Mouse (Mus musculus): ENCODE data around the gene Mia3.
"Not testable (repeated sequence)": the region's sequence is repeated elsewhere in the genome, so short reads cannot be mapped to it uniquely, and the experiment has no call there.

The Mia3 gene

GRCm38 (mm10) chr1:183344886-183345816 lies 24.2 kb downstream of the Mia3 start:
- DNase-seq, result peak; percentile 90

GRCm38 (mm10) chr1:183342902-183343301 lies 26.5 kb downstream of the Mia3 start:
- DNase-seq, result not testable (repeated sequence)

DNA sequence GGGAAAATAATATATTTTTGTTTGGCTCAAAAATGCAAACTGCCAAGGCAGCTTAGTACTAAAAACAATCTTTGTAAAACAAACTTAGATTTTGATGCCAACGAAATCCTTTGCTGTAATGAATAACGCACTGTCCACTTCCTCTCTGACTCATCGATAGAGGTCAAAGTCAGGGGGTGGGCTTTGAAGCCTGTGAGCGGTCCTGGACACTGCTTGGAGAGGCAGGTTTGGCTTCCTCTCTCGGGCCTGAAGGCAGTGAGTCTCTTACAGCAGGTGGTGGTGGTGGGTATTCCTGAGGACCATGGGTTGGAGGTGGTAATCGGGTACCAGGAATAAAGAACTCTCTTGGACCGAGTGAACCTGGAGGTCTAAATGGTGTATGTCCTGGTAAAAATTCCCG lies 42.2 kb downstream of the Mia3 start:
- no peak for DNase-seq

DNA sequence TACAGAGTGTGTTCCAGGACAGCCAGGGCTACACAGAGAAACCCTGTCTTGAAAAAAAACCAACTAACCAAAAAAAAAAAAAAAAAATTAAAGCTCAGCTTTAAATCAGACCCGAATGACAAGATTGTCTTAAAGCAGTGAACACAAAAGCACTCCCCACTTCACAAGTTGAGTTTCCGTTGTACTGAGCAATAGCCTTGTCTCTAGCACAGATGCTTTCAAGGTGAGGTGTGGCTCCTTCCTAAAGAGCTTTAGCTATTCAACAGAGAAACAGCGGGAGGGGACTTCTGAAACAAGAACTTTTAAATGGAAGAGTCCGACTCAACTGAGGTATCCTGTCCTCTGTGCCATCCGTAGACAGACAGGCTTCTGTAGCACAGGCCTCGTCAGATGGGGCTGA lies 44.9 kb downstream of the Mia3 start:
- no peak for DNase-seq

DNA sequence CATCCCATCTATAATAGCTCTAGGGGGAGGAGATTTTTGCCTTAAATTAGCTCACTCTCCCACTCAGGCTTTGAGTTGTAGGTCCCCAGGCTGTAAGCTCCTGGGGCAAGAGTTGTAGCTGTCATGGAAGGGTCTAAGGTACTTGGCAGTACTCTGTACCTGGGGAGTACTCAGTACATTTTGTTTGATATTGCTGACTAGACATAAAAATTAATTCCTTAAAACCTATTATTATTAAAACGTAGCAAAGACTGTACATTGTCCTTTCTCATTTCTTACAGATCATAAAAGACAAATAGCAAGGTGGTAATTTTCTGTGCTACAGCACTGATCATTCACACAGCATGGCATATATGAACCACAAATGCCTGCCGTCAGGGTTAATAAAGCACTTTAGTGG lies 45.4 kb downstream of the Mia3 start:
- no peak for DNase-seq

- DNase-seq, result not testable (repeated sequence)
These were observed 46.9 kb downstream of the Mia3 start for GRCm38 (mm10) chr1:183322496-183322895.

GRCm38 (mm10) chr1:183320708-183321107 lies 48.6 kb downstream of the Mia3 start:
- DNase-seq, result no peak

DNA sequence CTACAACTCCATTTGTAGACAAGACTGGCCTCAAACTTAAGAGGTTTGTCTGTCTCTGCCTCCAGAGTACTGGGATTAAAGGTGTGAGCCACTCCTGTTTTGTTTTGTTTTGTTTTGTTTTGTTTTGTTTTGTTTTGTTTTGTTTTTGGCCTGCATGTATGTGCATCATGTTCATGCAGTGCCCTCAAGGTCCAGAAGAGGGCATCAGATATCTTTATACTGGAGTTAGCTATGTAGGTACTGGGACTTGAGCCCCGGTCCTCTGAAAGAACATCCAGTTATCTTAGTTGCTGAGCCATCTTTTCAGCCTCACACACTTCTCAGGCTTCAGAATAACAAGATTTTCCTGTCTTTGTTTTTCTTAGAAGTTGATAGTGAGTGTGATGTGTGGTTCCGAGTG lies 53.6 kb downstream of the Mia3 start:
- peak; percentile 13 for DNase-seq

DNA sequence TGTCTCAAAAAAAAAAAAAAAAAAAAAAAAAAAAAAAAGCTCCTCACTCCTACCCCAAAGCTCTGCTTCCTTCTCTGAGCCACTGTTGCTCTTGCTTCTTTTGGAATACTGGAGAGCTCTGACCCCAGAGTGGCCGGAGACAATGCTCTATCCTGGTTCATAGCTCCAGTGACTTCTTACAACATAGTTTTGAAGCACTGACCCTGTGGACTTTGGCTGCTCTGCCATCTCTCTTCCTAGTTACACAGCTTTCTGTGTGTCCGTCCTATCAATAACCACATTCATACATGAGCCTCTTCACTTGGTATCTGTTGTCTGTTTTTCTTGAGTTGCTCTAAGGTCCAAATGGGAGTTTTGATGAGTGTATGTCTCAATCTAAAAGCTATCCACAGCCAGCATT lies 57.3 kb downstream of the Mia3 start:
- DNase-seq, result no peak

DNA sequence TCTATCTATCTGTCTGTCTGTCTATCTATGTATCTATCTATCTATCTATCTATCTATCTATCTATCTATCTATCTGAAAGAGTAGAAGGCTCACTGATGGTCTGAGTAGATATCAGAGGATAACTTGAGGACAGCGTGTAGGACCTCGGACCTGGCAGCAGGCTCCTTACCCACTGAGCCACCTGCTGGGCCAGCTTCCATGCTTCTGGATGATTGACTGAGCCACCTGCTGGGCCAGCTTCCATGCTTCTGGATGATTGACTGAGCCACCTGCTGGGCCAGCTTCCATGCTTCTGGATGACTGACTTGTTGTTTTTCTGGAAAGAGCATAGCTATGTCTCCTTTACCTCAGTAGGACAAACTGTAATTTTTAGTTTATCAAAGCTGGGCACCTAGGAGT lies 59.8 kb downstream of the Mia3 start:
- DNase-seq, result not testable (repeated sequence)

DNA sequence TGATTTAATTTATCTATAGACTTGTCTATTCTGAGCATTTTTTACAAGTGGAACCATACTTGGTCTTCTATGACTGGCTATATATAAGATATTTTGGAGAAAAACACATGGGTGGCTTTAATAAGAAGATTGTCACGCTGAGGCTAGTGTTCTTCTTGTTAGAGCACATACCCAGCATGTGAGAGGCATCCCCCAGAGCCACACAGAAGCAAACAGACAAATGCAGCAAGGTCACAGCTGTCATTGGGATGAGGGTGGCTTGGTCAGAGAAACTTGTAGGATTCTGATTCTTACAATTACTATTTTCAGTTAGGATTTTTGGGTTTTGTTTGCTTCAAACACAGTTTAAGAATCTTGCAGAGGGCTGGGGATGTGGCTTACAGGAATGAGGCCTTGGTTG lies 60.9 kb downstream of the Mia3 start:
- no peak for DNase-seq

- no peak for DNase-seq
These were observed 61.8 kb downstream of the Mia3 start for GRCm38 (mm10) chr1:183307555-183307954.

- DNase-seq, result peak; percentile 87
These were observed 70.2 kb downstream of the Mia3 start for GRCm38 (mm10) chr1:183299161-183299560.

- peak; percentile 40 for DNase-seq
These were observed 71.4 kb downstream of the Mia3 start for GRCm38 (mm10) chr1:183297886-183298489.

GRCm38 (mm10) chr1:183297473-183297885 lies 71.9 kb downstream of the Mia3 start:
- DNase-seq, result no peak

DNA sequence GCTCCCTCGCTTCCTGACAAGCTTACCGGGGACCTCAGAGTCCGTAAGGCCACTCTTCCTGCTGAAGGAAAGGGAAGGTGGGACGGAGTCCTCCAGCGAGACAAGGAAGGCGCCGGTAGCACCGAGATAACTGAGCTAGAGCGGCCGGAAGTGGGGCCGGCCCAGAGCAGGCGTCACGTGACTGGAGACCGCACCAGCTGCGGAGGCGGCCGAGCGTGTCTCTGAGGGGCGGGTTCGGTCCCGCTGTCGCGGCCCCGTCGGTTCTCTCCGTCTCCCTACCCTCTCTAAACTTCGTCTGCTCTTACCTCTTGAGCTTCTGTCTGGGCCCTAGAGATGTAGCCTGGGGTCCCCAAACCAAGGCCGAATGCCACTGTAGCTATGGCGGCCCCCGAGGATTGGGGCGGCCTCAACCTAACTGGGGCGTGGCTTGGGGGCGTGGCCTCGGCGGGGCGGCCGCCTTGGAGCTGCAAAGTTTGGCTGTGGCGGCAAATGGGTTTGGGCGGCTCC lies 72.4 kb downstream of the Mia3 start, which contains the start of gene Brox:
Gene Brox (minus strand): TSS at position 393 of the 507 bp plus-strand sequence.
- peak; percentile 97 for DNase-seq

DNA sequence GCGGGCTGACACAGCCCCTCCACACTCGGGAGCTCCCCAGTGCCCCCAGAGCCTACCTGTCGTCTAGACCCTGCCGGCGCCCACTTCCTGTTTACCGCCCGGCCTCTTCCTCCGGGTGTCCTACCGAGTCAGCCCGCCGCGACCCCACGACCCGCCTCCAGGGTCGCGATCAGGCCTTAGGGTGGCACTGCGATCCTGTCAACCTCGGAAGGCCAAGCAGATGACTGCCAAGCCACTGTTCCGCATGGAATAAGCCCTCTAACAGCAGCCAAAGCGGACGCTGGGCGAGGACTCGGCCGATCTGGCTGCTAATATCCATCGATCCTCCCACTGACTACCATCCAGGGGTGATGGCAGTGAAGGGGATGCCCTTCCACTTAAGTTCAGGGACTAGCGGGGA lies 72.9 kb downstream of the Mia3 start, which contains the start of gene Aida:
Gene Aida (plus strand): TSS at position 126 of the 400 bp plus-strand sequence.
- peak; percentile 81 for DNase-seq

- DNase-seq, result no peak
These were observed 79.8 kb downstream of the Mia3 start for GRCm38 (mm10) chr1:183289576-183289975.

DNA sequence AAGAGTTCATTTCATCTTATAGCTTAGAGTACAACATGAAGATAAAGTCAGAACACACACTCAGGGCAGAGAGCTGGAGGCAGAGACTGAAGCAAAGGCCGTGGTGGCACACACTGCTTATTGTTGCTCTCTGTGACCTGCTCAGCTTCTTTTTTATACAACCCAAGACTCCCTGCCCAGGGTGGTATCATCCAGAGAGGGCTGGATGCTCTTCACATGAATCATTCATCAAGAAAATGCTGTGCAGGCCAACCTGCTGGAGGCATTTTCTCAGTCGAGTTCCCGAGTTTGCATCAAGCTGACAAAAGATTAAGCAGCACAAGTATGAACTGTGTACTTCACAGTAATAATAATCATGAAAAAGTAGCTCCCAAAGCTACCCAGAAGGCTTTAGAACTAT lies 81.0 kb downstream of the Mia3 start:
- no peak for DNase-seq
